Mouse (Mus musculus) lung, postnatal 4 days (tissue): ENCODE results near the gene Trdmt1.
A peak's percentile ranks its signal among the peaks of the same experiment; 100 is the strongest.

Experiments used
- DNase-seq, 2 experiments: peaks; one replicate each; pipeline ENCODE4 v3.0.0; 2021

The Trdmt1 gene

DNA sequence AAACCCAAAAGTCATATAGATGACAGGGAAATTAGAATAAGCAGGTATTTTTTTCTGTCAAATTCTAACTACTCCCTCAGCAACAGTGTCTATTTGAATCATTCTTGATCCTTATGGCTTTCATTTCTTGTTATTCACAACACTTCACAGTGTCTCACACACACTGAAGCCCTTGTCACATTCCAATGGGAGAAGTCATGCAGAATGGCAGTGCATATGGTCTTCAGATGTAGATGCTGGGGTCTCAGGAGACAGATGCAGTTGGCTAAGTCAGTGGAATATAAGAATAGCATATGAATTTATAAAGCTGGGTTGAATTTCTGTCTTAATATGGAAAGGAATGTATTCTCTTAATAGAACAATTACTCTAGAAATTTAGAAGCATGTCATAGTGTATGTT is 11.8 kb upstream of the Trdmt1 start:
- DNase-seq: no peak

DNA sequence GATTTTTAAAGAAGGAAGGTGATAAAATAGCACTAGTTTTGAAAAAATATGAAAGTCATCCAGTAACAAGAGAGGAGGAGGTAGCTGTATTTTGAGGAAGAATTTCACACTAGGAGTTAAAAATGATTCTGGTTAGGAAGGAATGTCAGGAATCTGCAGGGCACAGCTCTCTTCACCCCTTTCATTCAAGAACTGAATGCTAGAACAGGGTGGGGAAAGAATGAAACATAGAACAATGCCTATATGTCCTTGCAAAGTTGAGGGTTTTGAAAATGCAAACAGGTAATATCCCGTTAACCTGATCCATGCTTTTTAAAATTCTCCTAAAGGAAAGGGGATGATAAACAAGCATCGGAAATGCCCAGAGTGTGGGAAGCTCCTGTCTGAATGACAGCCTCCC is 9.5 kb upstream of the Trdmt1 start:
- no peak for DNase-seq

DNA sequence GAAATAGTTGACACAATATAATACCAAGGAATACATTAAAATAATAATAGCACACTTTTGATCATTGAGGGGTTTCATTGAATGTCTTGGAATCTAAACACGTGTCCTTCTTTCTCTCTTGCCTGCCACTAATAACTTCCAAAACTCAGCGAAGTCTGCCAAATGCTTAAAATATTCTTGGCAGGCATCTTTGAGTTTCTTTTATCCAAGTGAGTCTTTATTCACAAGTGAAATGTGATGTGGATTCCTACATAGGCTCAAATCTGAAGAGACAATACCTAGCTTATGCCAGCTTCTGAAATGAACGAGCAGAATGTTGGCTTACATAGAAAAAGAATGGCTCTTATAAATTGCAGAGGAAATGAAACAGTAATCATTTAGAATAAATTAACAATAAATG is 4.3 kb upstream of the Trdmt1 start:
- no peak for DNase-seq

DNA sequence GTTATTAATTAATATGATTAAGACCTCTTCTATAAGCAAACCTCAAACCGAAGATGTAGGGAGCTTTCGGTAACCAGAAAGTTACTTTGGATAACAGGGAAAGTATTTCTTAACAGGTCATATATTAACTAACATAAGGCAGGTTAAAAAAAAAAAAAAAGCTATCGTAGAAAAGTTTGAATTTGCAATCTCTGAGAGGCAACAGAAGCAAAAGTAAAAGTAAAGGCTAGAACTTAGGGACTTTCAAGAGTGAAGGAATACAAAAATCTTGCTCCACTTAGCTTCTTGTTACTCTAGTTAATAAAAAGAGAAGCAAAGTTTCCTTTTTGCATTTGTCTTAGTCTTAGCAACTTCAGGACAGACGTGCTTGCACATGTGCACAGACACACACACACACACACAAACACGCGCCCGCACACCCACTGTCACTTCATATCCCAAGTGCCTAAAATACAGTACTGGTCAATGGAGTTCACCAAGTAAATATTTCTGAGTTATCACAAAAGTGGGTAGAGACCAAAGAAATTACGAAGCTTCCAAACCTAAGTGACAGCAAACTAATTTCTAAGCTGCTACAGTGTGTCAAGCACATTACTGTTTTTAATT is 846 bp downstream of the Trdmt1 start:
- no peak for DNase-seq

DNA sequence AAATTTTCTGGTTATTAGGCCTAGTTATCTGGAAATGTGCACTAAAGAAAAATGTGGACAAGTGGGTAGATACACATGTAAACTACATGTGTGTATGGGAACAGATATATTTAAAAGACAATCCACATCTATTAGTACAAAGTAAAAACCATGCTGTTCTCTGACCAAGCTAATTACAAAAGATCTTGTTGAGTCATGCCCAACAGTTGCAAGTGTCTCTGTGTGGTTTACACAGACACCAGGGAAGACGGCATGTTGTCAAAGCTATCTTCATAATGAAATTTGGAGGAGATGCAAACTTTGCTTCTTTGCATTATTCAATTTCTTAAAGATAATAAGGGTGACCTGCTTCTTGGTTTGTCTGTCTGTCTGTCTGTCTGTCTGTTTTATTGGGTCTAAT is 4.6 kb downstream of the Trdmt1 start:
- no peak for DNase-seq

DNA sequence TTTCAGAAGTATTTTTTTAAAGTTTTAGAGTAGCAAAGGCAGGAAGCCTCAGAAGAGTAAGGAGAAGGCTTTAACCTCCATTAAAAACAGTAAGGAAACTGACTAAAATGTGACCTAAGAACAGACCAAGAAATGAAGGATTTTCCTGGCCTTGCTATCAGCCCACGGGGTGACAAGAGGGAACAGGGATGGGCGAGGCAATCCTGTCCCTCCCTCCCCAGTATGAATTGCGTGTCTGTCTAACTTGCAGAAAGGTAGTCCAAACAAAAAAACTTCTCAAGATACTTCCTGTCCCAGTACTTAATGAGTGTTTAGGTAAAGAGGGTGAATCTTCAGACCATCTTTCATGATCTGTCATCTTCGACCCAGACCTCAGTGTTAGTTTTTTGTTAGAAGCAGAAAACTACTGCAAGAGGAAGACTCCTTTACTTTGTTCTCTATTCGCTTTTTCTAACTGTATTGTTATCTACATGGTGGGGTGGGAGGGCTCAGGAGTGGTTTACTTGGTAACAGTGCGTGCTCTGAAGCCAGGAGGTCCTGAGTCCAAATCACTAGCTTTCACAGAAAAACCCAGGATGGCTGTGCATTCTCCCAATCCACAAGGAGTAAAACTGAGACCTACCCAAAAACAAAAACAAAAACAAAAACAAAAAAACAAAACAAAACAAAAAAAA is 5.6 kb downstream of the Trdmt1 start:
- DNase-seq: no peak

DNA sequence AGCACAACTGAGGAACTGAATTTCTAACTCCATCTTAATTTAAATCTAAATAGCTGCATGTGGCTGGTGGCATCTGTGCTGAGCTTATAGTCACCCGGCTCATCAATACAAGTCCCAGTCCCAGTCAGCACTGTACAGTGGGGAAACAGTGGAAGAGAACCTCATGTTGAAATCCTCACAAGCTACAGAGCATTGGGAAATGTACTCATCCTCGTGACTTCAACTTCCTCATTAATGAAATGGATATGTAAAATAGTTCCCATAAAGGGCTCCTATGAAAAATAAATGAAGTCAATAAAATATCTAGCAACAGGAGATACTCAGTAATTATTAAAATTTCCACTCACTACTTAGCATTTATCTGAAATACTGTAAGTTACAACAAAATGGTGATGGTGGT is 6.2 kb downstream of the Trdmt1 start:
- no peak for DNase-seq

DNA sequence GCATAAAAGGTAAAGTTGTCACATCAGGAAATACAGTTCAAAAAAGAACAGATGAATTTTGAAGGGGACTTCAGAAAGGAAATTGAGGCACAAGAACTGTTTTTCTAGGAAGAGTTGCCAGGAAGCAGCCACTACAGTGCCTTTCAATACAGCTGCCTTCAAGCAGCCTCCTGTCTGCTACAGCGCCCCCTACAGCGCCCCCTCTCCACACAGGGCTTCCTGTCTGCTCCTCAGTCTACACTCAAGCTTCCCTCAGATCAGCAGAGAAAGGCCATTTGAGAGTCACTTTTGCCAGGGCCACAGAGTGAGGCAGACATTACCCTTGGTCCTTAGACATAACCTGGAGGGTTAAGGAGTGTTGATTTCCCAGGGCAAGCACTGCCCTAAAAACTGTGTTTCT is 6.7 kb downstream of the Trdmt1 start:
- DNase-seq: peak in 1 of 2 experiments; percentile 52

DNA sequence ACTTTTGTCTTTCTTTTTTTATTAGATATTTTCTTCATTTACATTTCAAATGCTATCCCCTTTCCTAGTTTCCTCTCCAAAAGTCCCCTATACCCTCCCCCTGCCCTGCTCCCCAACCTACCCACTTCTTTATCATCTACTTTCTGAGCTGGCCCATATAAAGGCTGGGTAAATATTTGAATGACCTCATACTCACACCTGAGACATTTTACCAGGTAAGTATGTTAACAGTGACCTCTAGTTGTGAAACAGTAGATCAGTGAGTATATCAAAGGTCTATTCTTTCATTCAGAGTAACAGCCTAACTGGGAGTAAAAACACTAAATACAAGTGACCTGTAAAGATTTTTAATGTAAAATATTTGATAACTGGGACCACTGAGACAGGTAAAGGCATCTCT is 7.7 kb downstream of the Trdmt1 start:
- no peak for DNase-seq

DNA sequence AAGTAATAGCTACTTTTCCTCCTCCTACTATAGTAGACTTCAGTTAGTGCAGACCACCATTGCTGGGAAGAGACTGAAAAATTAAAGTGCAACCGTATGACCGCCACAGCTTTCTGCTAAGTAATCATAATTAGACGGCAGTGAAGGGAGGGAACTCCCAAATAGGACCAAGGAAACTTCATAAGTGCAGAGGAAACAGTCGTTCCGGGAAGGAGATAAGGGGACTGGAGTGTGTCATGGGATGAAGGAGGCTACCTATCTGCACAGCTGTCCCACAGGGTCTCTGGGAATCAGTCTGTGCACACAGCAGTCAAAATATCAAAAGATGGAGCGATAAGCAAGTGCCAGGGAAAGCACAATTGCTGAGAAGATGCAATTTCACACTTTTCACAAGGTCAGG is 13.8 kb downstream of the Trdmt1 start:
- DNase-seq: no peak

DNA sequence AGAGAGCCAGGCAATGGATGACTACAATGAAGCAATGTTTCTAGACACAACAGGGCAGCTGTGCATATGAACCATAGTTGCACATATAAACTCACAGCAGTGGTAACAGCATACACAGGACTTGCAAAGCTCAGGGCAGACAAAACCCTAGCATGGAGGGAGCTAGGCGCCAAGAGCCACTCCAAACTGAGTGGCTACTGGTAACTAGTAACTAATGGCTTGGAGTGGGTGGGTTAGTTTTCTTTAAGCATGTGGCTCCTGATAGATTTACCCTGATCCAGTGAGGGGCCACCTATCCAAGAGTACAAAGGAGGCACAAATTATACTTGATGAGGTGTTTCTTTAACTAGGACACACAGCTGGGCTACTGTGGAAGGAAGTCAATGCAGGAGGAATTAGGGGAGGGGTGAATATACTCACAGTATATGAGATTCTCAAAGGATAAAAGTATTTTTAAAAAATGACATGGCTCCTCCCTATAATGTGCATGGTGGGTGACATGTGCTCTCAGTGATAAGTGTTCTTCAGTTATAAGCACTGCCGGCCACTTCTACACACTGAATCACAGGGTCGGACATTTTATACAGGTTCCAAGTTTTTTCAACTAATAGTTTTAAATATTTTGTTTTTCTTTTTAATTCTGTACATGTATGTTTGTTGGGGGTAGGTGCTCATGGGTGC is 15.1 kb downstream of the Trdmt1 start:
- DNase-seq: peak in 1 of 2 experiments; percentile 2

DNA sequence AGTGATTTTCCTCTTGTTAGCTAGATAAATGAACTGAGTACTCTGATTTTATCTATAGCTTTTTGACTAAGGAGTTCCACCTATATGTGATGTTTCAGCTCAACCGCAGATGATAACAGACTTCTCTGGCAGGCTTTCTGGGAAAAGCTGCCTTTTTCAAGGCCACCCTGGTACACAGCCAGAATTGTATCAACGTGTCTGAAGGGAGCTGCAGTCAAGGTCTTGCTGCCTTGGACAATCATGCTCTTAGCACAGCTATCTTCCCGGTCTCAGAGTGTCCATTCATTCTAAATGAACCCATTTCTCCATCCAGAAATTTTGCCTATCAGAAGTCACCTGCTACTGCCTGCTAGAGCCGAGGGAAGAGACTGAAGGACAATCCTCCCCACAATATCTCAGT is 16.9 kb downstream of the Trdmt1 start:
- peak in 1 of 2 experiments; percentile 4 for DNase-seq

DNA sequence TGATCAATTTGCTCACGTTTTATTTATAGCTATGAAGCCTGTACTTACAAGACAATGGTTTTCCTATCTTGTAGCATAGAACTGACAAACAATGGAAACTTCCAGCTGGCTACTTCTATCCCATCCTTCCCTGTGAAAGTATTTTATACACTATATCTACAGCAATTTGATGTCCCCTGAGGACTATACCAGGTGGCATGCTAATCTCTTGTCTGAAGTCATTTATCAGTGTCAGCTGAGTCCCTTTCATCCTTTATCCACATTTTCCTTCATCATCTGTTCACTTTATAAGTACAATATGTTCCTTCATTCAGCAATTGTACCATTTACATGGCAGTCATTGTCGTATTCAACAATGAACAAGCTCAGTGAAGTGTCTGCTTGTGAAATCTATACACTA is 17.3 kb downstream of the Trdmt1 start:
- DNase-seq: no peak

DNA sequence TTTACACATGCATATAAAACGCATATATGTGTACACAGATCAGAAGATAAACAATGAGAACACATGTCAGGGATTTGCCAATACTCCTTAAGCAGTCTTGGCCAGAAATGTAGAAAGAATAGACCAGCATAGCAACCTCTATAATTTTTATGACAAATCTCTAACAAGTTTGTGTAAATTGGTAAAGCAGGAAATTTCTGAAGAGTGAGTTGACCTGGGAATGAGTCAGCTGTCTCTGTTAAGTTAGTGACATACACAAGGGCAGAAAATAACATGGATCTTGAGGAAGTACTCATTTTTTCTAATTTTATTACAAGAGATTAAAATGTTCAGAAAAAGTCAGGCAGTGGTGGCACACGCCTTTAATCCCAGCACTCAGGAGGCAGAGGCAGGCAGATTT is 18.3 kb downstream of the Trdmt1 start:
- no peak for DNase-seq

DNA sequence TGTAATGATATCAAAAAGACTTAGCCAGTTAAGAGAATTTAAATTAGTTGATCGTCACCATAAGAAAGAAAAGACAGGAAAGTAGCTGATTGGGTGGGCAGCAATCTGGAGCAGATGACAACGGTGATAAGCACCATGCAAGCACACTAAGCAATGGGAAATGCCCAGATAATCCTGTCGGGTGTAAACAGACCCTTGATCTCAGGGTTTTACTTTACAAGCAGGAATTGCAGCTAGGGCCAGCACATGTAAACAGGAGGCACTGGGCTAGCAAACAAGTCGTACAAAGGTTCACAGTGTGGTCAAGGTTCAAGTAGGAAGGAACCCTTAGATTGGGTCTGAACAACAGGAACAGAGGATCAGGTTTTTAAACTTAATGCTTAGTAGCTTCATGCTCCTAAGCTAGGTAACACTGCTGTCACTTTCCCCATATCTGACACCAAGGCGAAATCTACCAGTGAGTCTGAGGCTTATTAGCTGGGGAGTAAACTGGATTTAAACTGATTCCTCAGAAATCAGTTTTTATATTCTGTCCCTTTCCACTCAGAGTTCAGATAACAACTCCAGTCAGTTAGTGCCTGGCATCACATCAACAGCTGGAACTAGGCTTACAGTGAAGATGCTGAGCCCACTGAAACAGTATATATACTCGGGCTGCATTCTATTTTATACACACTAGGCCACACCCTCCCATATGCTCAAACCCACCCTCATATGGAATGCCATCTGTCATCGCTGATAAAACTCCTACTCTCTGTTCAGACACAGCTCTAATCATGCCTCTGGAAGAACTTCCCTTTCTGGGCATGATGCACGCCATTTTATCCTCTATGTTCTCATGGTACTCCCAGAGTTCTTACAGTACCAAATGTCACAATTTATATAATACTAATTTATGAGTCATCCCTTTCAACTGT is 20.7 kb downstream of the Trdmt1 start:
- DNase-seq: peak in 1 of 2 experiments; percentile 4

DNA sequence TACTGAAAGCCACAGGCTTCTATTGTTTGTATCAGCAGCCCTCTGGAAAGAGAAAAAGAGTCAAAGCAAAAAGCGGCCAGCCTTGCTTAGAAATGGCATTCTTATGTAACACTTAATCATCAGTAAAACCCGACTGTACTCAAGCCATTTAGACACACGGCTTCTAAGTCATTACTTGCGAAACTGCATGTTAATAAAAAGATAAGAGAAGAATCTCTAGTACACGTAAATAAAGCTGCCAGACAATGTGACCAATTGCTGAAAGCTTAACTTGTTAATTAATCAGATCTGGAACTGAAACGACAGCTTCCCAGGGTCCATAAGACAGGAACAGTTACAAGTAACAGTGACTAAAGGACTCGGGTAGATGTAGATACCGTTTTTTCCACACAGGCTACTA is 22.4 kb downstream of the Trdmt1 start:
- DNase-seq: no peak

DNA sequence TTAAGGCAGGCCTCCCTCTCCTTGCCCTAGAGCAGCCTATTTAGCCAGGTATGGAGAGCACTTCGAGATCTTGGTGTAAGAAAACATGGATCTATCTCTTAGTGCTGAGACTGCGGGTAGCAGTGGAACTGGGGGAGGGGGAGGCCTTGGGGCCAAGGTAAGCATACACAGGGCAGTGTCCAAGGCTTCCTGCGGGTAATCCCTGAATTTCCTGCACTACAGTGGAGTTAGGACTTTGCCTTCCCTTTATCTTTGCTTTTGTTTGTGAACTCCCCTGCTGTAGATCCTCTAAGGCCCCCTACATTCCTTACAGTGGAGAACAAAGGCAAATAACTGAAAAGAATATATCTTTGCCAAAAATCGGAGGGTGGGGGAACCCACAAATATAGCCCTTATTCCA is 29.5 kb downstream of the Trdmt1 start:
- no peak for DNase-seq

DNA sequence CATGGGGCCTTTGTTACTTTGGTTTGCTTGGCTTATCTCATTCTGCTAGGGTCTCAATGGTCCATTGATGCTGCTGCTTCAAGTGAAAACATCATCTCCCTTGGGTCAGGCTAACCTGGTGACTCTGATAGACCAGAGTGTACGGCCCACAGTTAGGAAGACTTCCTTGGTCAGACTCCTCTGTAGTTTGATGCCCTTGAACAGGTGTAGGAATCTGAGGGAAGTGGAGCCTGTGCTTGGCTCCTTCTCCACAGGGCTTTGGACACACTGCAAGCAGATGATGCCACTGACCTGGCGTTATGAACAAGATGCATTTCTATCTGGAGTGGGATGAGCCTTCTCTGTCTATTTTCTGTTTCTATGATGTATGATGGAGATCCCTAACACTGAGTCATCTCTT is 41.8 kb downstream of the Trdmt1 start:
- DNase-seq: no peak

DNA sequence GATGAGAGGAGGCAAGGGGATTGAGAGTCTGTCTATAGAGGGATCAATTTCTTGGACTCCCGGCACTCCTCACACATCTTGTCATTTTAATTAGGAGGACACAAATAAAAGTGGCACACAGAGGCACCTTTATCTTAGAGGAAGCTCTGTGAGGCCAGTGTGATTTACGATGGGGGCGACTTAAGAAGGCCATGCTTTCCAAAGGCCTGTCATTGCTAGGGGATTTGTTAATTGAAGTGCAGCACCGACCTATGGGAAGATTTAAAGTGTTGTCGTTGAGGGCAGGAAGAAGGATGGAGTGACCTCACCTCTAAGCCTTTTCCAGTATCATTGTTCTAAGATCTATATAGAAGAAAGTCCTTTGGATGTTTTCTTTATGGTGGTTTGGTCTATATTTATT is 42.9 kb downstream of the Trdmt1 start:
- DNase-seq: no peak

DNA sequence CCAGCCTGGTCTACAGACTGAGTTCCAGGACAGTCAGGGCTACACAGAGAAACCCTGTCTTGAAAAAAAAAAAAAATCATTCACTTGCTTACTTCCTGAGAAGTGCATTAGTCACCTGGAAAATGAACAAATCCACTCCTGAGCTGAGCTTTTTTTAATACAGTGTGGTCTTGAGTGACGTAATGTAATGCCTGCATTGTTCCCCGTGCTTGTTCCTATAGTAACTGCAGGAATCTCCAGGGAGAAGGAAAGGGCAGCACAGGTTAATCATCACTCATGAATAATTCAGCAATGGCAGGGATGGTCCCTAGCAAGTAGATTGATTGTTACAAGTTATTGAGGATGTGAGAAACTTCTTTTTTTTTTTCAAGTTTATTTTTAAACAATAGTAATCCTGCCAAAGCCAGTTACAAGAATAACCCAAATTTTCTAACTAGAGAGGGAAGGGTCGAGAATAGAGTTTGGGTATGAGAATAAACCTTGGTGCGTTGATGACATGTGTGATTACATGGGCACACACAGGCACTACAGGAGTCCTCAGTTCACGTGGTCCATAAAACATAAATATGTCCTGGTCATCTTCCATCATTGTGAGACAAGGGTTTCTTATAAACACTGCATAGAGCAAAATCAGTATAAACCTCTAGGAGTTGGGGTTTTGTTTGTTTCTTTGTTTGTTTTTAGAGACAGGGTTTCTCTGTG is 44.0 kb downstream of the Trdmt1 start:
- DNase-seq: no peak

DNA sequence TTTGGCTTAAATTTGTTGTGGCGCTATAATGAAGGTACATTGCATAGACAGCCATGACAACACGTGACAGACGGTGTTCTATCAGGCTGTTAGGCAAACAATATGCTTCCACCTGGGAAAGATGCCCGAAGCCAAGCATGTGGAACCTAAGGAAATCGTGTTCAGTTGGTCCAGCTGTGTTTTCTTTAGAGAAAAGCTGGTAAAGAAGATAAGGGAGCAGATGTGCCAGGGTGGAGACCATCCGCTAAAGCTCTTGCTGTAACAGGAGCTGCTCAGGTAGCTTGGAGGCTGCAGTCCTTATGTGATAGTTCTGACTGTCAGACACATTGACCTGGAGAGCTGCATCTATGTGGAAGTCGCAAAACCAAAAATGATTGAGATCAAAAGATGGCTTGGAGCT is 45.3 kb downstream of the Trdmt1 start:
- DNase-seq: no peak

DNA sequence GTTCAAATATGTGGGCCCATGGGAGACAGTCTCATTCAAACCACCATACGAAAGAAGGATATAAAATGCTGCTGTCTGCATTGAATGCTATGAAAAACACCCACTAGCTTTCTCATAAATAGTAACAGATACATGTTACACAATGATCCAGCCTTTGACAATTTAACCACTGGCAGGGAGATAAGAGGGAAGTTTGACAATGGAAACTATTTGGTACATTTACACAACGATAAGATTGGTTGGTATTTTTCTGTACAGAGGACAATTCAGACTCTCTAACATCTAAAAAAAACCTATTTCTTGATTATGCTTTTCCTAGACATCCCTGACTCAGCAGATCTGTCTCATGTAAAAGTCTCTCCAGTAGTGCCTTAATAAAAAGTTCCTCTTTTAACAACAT is 48.4 kb downstream of the Trdmt1 start:
- DNase-seq: no peak

DNA sequence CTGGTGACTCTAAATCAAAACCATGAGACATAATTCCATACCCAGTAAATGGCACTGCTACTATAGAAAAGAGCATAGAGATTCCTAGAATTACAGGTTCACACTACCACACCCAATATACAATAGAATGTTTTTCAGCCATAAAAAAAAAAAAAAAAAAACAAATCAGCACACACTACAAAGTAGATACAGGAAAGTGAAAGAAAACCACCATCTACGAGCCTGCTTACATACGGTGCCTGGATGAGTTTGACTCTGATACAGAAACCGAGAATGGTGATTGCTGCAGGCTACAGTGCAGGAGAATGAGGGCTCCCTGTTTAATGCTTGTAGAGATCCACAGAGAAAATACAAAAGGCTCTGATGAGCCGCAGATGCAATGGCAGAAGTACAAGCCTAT is 51.5 kb downstream of the Trdmt1 start:
- DNase-seq: no peak
